Mouse (Mus musculus) gastrocnemius, adult 2 months (tissue): ENCODE data around the gene Nrp2. TPM values are rescaled to one million over a fixed set of nuclear protein-coding genes. Genes with fewer than 3 reads are reported as not detected.

Source experiments
- DNase-seq: peaks from one replicate; pipeline ENCODE4 v3.0.0; 2022
- H3K27ac ChIP-seq: fragments of 200-600 bp; 2 replicates; pipeline ENCODE4 v1.8.1; 2022; ENCODE audit warnings: mild to moderate bottlenecking
- H3K4me3 ChIP-seq: fragments of 200-600 bp; 2 replicates; pipeline ENCODE4 v1.8.1; 2022; ENCODE audit warnings: mild to moderate bottlenecking, moderate library complexity
- CTCF ChIP-seq: fragments of 200-600 bp; IDR thresholded peaks from 2 replicates; pipeline ENCODE4 v1.8.1; 2022; ENCODE audit warnings: antibody characterized with exemption, mild to moderate bottlenecking, moderate library complexity
- intact Hi-C: fragments of 180-260 bp; cut with DNase I; formaldehyde crosslinking; loops from one replicate; pipeline ENCODE4 v1.15.1; 2025
- total RNA-seq, 2 experiments: library from RNA; stranded (reverse); gene quantifications; 2 replicates each; pipeline ENCODE4 v1.2.3; 2021

Gene Nrp2
- total RNA-seq, 2 experiments from 2014 or later = 2.9 to 6.8 TPM

DNA sequence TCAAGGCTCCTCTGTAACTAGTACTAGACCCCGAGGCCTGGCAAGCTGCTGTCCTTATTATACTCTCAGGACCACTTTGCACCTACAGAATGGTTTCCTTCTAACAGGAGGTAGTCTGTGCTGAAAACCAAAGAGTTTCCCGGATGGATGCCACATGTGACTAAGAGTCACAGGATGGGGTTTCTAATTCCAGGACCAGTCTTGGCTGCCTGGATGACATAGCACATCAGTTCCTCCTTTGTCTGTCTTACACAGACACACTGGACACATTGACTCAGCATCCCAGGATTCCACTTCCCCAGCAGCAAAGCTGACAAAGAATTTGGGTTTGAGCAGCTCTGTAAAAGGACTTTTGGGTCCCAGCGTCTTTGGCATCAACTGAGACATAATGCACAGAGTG lies 17.1 kb downstream of the Nrp2 start:
- H3K4me3 ChIP-seq = peak overlapping the region; percentile 11; the same call in 1 of the 2 replicates
- TF ChIP-seq CTCF = no peak
- intact Hi-C loops = no loop called here
- peak overlapping the region; percentile 77 for H3K27ac ChIP-seq
- DNase-seq = no peak

DNA sequence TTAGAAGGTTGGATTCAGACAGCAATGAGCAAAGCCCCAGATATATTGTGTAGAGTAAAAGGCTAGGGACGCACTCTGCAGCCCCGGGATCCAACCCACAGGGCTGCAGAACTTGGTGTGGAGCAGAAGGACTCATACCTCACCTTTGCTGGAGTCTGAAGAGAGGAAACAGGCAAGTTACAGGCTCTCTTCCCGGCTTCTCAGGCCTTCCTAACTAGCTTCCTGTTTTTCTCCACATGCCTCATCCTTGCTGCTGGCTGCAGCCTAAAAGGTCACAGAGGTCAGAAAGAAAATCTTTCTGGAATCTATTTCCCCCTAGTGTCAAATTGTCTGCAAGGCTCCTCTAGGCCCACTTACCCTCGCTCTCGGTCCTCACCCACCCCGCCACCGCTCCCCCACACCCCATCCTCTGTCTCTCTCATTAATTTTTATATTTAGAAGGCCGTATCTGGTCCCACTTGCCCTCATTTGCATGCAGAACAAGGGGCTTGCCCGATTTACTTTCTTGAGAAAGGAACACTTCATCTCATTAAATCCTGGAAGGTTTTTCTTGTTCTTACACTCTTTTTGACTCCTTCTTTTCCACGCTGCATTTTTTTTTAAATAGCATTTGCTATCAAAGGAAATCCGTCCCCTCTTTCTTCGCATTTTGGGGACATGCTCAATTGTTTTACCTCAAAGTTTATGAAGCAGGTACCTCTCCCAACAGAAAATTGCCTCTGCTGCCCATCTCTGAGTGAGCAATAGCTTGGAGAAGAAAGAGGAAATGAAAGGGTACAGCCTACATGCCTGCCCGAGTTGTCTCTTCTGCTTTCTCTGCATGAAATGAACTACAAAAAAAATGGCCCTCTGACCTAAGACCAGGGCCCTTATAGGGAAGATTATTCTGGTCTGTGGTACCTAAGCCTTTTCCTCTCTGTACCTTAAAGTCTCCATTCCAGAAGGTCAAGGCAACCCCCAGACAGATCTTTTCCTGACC lies 17.9 kb downstream of the Nrp2 start:
- no peak for TF ChIP-seq CTCF
- no peak for DNase-seq
- Histone ChIP-seq H3K4me3 (peak overlapping the region; percentile 0; the same call in 1 of the 2 replicates), H3K27ac (peak overlapping the region; percentile 77)
- intact Hi-C loops = no loop called here

DNA sequence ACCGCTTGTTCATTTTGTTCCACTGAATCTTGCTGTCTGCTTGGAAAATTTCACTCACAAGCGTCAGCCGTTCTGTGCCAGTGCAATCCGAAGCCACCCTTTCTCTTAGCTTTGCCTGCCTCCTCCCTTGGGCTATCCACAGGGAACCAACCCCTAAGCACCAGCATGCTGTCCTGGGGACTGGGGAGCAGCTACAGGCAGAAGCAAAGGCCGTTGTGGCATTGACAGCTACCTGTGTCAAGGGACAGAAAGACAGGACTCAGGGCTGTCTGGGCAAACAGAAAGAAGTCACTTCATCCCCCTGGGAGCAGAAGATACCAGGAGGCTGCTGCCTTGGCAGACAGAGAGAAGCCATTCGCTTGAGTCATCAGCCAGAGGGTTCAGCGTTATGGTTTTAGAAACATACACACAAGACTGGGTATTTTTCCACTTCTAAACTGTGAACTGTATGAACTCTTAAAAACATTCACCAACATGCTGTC lies 18.7 kb downstream of the Nrp2 start:
- intact Hi-C loops = no loop called here
- DNase-seq = no peak
- TF ChIP-seq CTCF = no peak
- Histone ChIP-seq H3K4me3 (no peak overlapping the region), H3K27ac (peak overlapping the region; percentile 77)

DNA sequence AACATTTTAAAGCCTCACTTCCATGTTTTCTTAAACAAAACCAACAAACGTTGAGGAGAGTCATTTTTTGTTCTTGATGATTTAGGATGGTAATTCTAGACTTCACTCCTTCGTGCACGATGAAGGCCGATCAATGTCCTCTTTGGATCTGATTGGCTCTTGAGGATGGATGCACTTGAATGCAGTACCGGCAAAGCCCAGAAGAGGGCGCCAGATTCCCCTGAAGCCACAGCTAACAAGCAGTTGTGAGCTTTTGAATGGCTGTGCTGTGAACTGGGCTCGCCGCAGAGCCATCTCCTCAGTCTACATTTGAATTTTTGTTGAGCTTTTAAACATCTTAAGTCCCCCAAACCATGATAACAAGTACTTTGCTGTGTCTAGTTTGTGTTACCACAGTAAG lies 19.4 kb downstream of the Nrp2 start:
- H3K27ac ChIP-seq = peak overlapping the region; percentile 77
- intact Hi-C loops = no loop called here
- TF ChIP-seq CTCF = peak; percentile 82
- DNase-seq = no peak
- H3K4me3 ChIP-seq = no peak overlapping the region

DNA sequence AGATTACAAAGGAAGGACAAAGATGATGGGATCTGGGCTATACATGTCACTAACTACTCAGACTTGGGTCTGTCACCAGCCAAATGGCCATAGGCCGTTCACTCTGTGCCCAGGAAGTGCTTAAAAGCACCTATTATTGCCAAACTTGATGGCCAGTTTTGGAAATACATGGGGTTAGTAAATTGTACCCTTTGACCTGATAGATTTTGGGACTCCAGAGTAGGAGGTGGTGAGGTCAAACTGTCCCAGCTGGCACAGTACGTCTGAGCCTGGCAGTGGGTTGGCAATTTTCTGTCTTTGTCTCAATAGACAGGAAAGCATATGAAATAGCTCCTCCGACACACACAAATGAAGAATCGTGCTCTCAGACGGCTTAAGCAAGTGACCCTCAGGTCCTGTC lies 20.8 kb downstream of the Nrp2 start:
- H3K27ac ChIP-seq = peak overlapping the region; percentile 83
- no peak for TF ChIP-seq CTCF
- intact Hi-C loops = no loop called here
- no peak for DNase-seq
- H3K4me3 ChIP-seq = no peak overlapping the region

DNA sequence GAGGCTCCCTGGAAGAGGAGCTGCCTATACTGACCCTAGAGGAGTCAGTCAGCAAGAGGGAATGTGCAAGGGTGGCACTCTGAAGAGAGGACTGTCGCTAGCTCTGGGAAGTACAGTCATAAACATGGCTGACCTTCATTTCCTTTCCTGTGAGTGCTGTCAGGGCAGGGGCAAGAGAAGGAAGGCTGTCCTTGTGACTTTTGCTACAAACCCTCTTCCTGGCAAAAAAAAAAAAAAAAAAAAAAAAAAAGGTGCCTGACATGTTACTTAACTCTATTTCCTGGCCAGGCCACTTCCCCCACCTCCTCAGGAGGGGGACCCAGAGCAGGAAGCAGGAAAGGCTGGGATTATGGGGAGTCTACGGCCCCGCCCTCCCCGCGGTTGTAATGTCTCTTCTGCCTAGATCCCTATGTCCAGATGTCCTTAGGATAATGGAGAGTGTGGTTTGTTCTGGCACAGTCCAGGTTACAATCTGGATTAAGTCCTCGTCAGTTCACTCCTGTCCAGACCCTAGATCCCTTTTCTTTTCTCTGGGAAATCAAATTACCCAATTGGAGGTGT lies 21.5 kb downstream of the Nrp2 start:
- DNase-seq = peak; percentile 67
- H3K27ac ChIP-seq = peak overlapping the region; percentile 83
- TF ChIP-seq CTCF = no peak
- peak overlapping the region; percentile 55 for H3K4me3 ChIP-seq
- intact Hi-C loops = no loop called here

DNA sequence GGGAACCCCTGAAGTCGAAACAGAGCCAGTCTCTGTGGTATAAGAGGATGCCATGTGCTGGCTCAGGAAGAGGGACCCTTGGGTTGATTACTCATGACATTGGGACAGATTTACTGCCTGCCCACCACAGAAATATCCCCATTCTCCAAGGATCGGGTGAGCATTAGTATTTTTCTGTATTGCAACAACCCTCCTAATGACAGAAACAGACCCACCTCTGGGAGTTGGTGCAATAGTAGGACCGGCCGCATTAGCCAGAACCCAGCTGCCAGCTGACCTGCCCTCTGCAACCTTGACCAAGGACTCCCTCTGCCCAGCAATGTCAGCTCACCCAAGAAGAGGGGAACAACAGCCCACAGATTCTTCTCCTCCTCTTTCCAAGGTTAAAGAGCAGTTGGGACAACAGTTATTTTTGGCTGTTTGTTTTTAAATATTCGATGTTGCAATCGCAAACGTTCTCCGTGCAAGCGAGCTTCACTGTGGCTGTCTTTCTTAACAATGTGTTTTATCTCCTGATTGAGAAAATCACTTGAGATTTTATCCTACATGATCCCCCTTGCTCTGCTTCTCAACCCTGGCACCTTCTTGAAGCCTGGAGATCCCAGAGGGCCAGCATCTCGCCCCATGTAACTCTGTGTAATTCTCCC lies 22.1 kb downstream of the Nrp2 start:
- intact Hi-C loops = no loop called here

DNA sequence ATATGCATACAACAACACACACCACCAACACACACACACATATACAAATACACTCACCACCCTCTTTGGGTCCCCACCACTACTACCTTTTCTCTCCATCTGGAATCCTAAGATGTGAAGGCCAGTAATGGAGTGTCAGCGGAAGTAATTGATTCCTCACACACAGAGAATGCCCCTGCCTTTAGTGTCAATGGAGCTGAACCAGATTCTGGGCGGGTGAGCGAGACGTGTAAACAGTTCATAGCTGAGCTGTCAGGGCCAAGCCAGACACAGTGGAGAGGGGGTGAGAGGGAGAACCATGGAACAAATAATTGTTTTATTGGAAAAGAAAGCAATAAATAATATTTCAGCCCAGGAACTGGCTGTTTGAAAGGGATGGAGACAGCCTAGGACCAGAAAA lies 24.1 kb downstream of the Nrp2 start:
- Histone ChIP-seq H3K27ac (no peak overlapping the region), H3K4me3 (no peak overlapping the region)
- DNase-seq = no peak
- intact Hi-C loops = no loop called here
- no peak for TF ChIP-seq CTCF

More for the DNA sequence above, 22.1 kb downstream of the Nrp2 start:
- Histone ChIP-seq H3K27ac (peak overlapping the region; percentile 83), H3K4me3 (peak overlapping the region; percentile 55)
- DNase-seq = peak; percentile 64
- TF ChIP-seq CTCF = no peak

DNA sequence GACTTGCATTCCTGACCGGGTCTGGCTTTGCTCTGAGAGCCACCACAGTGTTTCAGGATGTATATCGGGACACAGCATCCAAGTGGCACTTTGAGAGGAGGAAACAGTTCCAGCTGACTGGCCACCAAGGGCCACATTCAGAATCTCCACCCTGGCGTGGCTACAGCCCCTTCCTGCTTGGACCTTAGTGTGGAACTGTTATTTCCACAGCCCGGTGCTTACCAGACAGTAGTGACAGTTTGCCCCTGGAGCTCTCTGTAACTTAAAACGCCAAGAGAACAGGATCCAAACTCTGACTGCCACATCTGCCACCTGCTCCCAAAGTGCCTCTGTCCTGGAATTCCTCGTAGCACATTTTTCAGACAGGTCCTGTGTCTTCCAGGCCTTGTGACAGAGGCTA lies 25.3 kb downstream of the Nrp2 start:
- intact Hi-C loops = no loop called here
- TF ChIP-seq CTCF = no peak
- H3K4me3 ChIP-seq = peak overlapping the region; percentile 29
- peak overlapping the region; percentile 70 for H3K27ac ChIP-seq
- DNase-seq = no peak

DNA sequence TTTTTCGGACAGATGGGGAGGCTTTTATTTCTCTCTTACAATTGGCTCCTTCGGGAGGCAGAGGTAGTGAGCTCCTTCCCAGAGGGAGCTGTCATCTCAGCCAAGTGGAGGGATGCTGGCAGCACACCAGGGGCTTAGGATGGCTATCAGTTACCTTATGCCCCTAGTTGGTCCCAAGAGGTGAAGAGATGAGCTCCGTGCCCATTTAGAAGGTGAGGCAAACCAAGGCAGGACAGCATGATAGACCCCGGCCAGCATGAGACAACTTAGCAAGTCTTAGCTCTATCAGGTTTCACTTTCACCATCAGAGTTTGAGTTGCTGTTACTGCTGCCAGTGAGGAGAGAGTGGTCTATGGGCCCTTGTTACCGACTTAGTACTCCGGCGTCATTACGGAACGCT lies 25.8 kb downstream of the Nrp2 start:
- intact Hi-C loops = no loop called here
- Histone ChIP-seq H3K4me3 (peak overlapping the region; percentile 29), H3K27ac (peak overlapping the region; percentile 70)
- no peak for DNase-seq
- TF ChIP-seq CTCF = no peak

DNA sequence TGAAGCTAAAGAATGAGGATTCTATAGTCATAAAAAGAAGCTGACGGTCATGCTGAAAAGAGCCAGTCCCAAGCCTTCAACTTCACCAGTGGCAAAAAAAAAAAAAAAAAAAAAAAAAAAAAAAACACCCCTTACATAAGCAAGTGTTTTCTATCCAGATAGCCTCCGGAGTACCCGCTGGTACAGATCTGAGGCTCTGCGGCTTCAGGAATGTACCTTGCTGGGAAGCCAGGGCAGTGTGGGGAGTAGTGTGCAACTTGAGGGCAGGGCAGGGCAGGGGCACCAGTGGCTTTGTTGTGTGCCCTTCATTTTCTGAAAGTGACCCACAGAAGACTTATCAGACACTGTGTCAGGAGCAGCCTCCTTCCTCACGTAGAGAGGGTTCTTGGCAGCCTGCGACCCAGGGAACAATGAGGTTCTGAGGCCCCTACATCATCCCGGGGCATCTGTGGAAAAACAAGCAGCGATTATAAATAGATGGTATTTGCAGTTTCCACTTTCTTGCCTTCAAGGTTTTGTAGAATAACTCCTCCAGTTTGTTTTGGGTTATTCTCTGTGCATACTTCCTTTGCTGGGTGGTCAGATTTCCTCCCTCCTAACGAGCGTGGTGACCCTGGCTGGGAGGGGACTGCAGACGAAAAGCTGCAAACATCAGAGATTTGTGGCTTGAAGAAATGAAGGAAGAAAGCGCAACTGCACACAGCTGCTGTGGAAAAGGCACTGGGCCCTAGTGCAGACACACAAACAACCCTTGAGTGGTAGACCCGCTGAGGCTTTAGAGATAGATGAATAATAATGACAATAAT lies 26.5 kb downstream of the Nrp2 start:
- DNase-seq = no peak
- H3K27ac ChIP-seq = peak overlapping the region; percentile 70
- intact Hi-C loops = loop anchor here (5.0 kb wide), 1 partner anchor 48 kb away; no protein-coding TSS in a partner anchor
- no peak overlapping the region for H3K4me3 ChIP-seq
- no peak for TF ChIP-seq CTCF

DNA sequence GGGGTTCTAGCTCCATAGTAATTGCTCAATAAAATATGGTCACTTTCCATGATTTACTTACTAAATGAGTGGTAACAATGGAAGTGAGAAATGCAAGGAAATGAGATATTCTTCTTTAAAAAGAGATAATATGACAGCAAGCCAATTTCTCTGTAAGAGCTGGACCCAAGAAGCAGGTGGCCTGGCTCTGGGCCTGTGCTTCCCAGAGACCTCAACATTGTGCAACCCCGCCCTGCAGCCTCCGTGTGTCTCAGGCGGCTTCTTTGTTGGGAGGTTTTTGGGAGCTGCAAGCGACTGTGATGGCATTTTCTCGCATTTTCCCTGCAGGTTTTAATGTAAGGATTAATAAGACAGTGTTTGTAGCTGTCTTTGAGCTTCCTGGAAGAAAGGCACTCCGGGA lies 29.0 kb downstream of the Nrp2 start:
- H3K4me3 ChIP-seq = no peak overlapping the region
- DNase-seq = peak; percentile 51
- H3K27ac ChIP-seq = no peak overlapping the region
- no peak for TF ChIP-seq CTCF
- intact Hi-C loops = loop anchor here (5.0 kb wide), 1 partner anchor 45 kb away; no protein-coding TSS in a partner anchor
